Mouse (Mus musculus) ovary, postnatal 14 days (tissue): ENCODE data around the gene H2afb3.
"Not testable (repeated sequence)": the region's sequence is repeated elsewhere in the genome, so short reads cannot be mapped to it uniquely, and the experiment has no call there.

Source experiments
- DNase-seq: peaks from one replicate; pipeline ENCODE4 v3.0.0; 2022; ENCODE audit warnings: low spot score

H2afb3 gene

GRCm38 (mm10) chrX:120312995-120313394, at the start of gene H2afb3:
TSS of gene H2afb3 (minus strand) at chrX:120313095.
- not testable (repeated sequence) for DNase-seq

- no peak for DNase-seq
Observed at GRCm38 (mm10) chrX:120301469-120302175, 11.3 kb downstream of the H2afb3 start.

GRCm38 (mm10) chrX:120292832-120293750, 19.8 kb downstream of the H2afb3 start:
- no peak for DNase-seq

- no peak for DNase-seq
Observed at GRCm38 (mm10) chrX:120291696-120292095, 21.2 kb downstream of the H2afb3 start.

GRCm38 (mm10) chrX:120290900-120291280, 22.0 kb downstream of the H2afb3 start:
- DNase-seq = no peak

- peak; percentile 18 for DNase-seq
Observed at GRCm38 (mm10) chrX:120290011-120290899, 22.6 kb downstream of the H2afb3 start, which contains the start of gene Pcdh11x. TSS of gene Pcdh11x (plus strand) at chrX:120290259.

DNA sequence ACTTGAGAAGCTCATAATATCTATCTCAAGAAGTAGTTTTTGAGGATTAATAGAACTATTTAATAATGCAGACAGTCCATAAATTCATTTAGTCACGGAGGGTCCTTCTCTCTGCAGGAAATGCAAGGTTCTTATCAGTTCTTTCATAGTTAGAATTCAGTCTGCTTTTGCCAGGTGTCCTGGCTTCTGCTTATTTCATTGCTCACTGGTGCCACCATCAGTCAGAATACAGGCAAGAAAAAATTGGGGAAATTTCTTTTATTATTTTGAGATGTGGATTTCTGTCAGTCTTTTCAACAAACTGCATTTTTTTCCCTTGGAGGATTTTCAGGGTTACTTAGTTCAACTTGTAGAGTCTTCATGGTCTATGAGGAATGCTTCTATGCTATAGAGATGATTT, 25.4 kb downstream of the H2afb3 start:
- DNase-seq = no peak

GRCm38 (mm10) chrX:120285522-120285921, 27.4 kb downstream of the H2afb3 start:
- no peak for DNase-seq
